Mouse (Mus musculus) urinary bladder, postnatal 36 days (tissue): ENCODE data around the gene Was.
A peak's percentile ranks its signal among the peaks of the same experiment; 100 is the strongest.
"Not testable (repeated sequence)": the region's sequence is repeated elsewhere in the genome, so short reads cannot be mapped to it uniquely, and the experiment has no call there.

Experiments used
- DNase-seq, 2 experiments: peaks; one replicate each; pipeline ENCODE4 v3.0.0; 2022; ENCODE audit warnings: low spot score in 2 of 2, mixed read lengths in 1 of 2

The Was gene

GRCm38 (mm10) chrX:8090346-8090953 lies at the start of gene Was:
TSS of gene Was (minus strand) at chrX:8090498.
- no peak for DNase-seq

- DNase-seq, result no peak
Observed at GRCm38 (mm10) chrX:8139480-8139879, 49.2 kb upstream of the Was start.

- DNase-seq, result no peak
Observed at GRCm38 (mm10) chrX:8135886-8136285, 45.6 kb upstream of the Was start.

GRCm38 (mm10) chrX:8132017-8132976 lies 42.0 kb upstream of the Was start, which contains the start of gene Wdr13:
TSS of gene Wdr13 (minus strand) at chrX:8132892.
- peak; percentile 70 to 89 for DNase-seq

- DNase-seq, result no peak
Observed at GRCm38 (mm10) chrX:8131393-8131792, 41.1 kb upstream of the Was start.

DNA sequence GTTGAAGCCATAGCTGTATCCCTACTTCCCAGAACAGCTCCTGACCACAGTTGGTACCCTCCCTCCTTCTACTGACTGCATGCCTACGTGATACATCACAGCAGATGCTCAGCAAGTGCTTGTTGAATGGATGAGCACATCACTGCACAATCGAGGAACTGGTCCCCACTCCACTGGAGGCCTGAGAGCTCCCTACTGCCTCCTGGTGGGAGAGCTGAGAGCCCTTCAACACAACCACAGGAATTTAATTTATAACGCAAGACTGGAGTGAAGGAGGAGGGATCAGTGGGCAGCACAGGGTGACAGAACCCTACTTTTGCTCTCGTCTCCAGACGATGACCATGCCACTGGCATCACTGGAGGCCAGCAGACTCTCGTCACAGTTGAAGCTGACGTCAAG lies 34.9 kb upstream of the Was start:
- no peak for DNase-seq

GRCm38 (mm10) chrX:8123821-8124470 lies 33.6 kb upstream of the Was start:
- DNase-seq, result no peak

DNA sequence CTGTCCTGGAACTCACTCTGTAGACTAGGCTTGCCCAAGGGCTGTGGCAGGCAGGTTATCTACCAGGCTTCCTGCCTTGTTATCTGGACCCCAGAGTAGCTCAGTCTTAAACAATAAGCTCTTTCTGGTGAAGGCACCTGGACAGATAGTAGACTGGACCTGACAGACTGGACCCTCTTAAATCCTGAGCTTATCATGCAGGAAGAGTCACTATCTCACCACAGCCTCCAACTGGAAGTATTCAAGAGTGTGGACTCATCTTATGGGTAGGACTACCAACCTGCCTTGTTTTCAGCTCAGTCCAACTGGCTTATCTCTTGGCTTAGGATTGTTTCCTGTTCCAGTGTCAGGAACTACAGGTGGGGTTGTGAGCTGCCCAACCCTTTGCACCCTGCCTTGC lies 27.0 kb upstream of the Was start:
- no peak for DNase-seq

GRCm38 (mm10) chrX:8115275-8115674 lies 25.0 kb upstream of the Was start:
- no peak for DNase-seq

DNA sequence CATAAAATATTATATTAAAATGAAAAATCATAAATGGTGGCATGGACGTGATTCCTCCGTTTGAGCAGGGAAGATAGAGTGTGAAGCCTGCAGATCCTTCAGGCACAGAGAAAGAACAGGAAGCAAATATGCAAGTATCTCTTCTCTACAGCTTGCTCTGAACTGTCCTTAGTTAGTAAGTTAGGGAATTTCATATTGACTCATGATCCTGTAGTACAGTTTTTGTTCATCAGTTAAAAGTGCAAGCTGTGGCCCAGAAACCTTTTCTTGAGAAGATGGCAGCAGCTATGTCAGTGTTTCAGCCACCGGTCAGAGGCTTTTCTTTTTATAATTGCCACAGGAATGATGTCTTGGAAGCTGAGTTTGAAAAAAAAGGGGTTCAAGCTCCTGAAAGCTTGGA lies 14.7 kb upstream of the Was start:
- DNase-seq, result no peak

GRCm38 (mm10) chrX:8102213-8102668 lies 11.9 kb upstream of the Was start:
- no peak for DNase-seq

DNA sequence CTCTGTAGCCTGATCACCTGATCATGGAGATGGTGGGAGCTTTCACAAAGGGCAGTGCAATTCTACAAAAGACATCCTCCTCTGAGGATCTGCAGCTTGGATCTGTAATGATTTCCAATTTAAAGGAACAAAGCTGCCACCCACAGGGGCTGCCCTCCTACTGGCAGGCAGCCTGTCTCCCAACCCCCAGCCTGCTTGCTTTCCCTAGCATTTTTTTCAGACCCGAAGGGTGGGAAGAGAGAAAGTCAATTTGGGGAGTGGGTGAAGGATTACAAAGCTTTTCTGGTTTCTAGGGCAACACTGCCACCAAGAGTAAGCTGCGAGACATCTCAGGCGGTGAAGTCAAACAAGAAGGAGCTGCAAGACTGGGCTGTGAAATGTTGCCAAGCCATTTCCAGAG lies 10.7 kb upstream of the Was start:
- DNase-seq, result no peak

DNA sequence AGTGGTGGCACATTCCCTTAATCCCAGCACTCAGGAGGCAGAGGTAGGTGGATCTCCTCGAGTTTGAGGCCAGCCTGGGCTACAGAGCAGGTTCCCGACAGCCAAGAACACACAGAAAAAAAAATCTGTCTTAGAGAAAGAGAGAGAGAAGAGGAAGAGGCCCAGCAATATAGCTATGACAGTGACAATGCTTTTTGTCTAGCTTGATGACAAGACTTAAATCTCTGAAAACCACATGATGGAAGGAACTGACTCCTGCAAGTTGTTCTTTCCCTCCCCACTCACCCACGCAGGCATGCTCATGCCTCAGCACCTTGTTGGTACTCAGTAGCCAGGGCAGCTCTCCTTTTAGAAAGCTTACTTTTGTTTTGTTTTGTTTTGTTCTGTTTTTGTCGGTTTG lies 9.1 kb upstream of the Was start:
- no peak for DNase-seq

- peak; percentile 88 to 95 for DNase-seq
Observed at GRCm38 (mm10) chrX:8096787-8097242, 6.5 kb upstream of the Was start.

- peak in 1 of 2 experiments; percentile 88 for DNase-seq
Observed at GRCm38 (mm10) chrX:8096068-8096786, 5.9 kb upstream of the Was start.

DNA sequence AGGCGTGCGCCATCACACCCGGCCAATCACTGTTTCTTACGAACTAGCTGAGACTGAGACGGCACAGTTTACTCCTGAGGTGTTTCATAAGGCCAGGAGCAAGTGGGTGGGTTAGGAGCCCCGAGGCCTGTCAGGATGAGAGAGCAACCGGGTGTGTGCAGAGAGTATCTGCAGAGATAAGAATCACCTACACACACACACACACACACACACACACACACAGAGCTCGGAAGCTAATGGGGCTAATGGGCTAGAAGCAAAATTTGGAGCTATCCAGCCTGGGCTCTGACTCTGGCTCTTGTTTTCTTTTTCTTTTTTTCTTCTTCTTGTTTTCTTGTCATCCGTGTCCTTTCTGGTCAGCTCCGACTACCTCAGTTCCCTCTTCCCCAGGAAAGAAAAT lies 5.2 kb upstream of the Was start:
- DNase-seq, result no peak

GRCm38 (mm10) chrX:8090954-8091347 lies 653 bp upstream of the Was start:
- DNase-seq, result not testable (repeated sequence)

DNA sequence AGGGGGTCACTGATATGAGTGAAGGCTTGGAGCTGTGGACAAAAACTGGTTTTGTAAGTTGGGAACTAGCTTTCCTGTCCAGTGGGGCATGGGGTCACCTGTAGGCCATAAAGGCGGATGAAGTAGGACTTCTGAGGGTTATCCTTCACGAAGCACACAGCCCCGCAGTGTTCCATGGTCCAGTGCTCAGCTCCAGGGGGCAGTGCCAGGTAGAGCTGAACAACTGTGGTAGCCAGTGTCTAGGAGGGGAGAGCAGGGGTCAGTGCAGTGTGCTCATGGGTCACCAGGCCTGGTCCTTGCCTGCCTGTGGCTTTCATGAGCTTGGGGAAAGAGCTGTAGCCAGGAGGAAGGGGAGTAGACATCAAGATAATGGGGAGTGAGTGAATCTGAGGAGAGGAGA lies 552 bp downstream of the Was start:
- no peak for DNase-seq

GRCm38 (mm10) chrX:8085611-8086010 lies 4.7 kb downstream of the Was start:
- no peak for DNase-seq

- DNase-seq, result no peak
Observed at GRCm38 (mm10) chrX:8084771-8085259, 5.5 kb downstream of the Was start.

GRCm38 (mm10) chrX:8075104-8075503 lies 15.2 kb downstream of the Was start:
- no peak for DNase-seq
